Mouse (Mus musculus): ENCODE measurements at regions not wholly inside any gene's neighbourhood (a gene's known extent, or its start where the extent isn't known, plus 50 kb on each side); places are given as distances from the start of the nearest gene placed in this dataset.

DNA sequence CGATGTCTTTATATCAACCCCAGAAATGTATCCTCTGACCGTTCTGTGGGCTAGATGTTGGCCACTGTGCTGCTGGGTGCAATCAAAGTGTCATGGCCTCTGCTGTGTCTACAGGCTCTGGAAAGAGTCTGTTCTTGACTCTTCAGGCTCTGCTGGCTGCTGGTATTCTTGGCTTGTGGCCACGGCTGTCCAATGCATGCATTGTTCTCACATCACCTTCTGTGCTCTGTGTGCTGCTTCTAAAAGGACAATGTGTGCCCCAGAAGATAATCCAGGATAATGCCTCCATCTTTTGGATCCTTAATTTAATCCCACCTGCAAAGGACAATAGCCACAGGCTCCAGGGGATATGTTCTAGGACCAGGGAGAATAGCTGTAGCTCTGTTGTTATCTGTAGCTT is 77.5 kb upstream of the Dapl1 start:
- DNase-seq (ENCODE audit: low spot score in 2 of 2), result no peak

DNA sequence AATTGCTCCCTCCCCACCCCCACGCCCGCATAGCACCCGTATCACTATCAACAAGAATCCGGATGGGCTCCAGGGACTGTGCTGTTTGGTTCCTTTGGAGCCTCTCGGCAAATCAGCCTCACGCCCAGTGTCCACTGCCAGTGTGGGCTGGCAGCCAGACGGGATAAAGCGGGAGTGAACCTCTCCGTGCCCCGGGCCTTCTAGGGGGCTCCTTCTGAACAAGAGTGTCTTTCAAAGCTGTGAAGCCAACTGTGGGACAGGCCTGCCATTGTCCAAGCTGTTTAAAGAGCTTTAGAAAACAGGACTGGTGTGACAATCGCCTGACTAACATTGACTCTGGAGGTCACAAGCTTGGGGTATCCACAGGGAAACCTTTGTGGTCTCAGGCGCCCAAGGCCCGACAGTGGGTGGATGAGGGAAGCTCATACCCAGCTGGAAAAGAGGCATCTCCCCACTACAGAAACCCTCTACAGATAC is 76.9 kb upstream of the Dapl1 start:
- peak; percentile 64 to 69 for DNase-seq (ENCODE audit: low spot score in 2 of 2)

DNA sequence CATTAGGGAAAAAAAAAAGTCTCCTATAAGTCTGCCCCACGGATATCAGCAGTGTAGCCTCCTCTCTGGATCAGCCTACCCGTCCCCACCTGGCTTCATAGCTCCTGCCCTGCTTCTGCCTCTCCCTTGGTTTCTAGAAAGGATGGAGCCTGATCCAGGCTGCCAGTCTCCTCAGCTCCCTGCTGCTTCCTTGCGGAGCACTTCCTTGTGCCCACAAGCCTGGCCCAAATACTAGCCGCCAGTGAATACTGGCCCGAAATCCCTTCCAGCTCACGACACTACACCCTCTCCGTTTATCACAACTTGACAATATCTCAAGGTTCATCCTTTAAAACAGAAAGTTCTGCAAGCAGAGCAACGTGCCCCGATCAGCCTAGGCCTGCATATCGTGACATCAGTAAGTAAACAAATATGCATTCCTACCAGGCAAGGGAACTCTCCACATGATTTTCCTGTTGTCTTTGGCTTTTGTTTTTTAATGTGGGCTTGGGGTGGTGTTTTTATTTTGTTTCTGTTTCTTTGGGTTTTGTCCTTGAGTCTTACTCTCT is 76.3 kb upstream of the Dapl1 start:
- DNase-seq (ENCODE audit: low spot score in 2 of 2), result no peak

GRCm38 (mm10) chr2:59414612-59415011 is 69.8 kb upstream of the Dapl1 start:
- DNase-seq (ENCODE audit: low spot score in 2 of 2), result no peak

- DNase-seq (ENCODE audit: low spot score in 2 of 2), result no peak
Measured at GRCm38 (mm10) chr2:59416491-59417195, 67.8 kb upstream of the Dapl1 start.

DNA sequence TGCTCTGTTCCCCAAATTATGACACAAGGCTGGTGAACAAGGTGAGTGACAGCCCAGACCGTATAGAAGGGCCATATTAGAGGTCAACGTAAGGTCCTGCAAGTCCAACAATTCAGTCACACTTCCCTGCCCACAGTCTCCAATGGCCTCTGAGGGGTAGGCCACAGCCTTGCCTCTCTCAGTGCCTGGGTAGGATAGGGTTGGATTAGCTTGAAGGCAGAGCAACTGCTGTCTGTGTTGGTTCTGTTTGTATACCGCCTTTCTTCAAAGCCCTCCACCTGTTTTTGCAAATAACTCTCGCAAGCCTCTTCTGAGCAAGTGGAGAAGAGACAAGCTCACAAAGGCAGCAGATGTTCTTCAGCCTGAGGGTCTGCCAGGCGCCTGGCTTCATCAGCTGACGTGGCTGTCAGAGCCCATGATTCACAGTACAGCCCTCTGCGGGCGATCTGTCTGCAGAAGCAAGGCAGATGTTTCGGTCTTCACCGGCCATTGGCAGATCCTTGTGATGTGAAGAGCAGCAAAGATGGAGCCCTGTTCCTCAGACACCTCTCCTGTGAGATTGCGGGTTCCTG is 67.0 kb upstream of the Dapl1 start:
- peak in 1 of 2 experiments; percentile 44 for DNase-seq (ENCODE audit: low spot score in 2 of 2)

DNA sequence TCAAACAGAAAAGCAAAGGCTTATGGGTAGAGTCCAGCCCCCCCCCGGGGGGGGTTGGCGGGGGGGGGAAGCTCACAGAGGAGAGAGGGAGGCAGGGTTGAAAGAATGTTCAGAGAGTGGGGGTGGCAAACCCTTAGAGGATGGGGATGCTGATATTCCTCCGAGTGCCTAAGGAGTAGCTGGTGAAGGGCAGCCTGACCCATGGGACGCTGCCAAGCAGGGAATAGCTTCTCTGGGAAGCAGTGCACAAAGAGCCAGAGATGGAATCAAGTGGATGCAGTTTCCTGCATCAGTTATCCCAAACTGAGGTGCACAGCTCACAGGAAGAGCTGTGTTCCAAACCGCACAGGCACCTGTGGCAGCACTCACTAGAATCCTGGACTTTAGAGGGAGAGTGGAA is 64.0 kb upstream of the Dapl1 start:
- DNase-seq (ENCODE audit: low spot score in 2 of 2), result no peak

- DNase-seq (ENCODE audit: low spot score in 2 of 2), result no peak
Measured at GRCm38 (mm10) chr2:59422291-59423242, 61.9 kb upstream of the Dapl1 start.

DNA sequence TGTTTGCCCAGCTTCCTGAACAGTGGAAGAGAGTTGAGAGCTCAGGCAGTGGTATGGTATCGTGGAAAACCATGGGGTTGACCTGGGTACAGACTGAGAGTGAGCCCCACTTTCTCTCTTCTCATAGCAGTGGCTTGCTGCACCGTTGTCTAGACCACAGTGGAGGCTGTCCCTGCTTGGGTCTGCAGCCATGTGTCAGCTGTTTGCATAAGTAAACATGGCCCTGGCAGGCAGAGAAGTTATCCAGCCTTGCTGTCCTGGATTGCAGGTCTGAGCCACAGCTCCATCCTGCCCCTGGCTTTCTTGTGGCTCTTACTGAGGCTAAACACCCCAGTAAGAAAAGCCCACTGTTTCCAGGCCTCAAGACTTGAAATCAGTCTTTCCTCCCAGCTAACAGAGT is 60.2 kb upstream of the Dapl1 start:
- DNase-seq (ENCODE audit: low spot score in 2 of 2), result no peak

- DNase-seq (ENCODE audit: low spot score in 2 of 2), result peak; percentile 64 to 67
Measured at GRCm38 (mm10) chr2:59424729-59425128, 59.7 kb upstream of the Dapl1 start.

GRCm38 (mm10) chr2:59425876-59426275 is 58.6 kb upstream of the Dapl1 start:
- no peak for DNase-seq (ENCODE audit: low spot score in 2 of 2)

- DNase-seq (ENCODE audit: low spot score in 2 of 2), result no peak
Measured at GRCm38 (mm10) chr2:59431466-59431865, 53.0 kb upstream of the Dapl1 start.

DNA sequence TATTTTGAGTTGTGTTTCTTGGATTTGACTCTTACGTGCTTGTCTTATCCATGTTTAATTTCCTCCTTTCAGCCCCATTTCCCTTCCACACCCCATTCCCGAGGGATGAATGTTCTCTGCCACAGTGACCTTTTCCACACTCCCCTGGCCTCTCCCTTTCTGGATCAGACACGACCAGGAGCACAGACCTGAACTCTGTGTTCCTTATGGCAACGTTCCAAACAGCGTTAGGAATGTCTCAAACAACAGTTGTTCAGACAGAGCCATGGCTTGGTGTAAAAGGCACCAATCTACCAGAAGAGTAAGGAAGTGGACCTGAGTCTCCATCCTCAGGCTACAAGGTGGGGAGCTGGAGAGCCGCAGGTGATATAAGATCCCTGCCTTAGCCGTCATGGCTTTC is 52.6 kb upstream of the Dapl1 start:
- DNase-seq (ENCODE audit: low spot score in 2 of 2), result no peak

Measured in right cerebral cortex, postnatal 10 days (tissue).